Mouse (Mus musculus) bone marrow, adult 2 months (tissue): ENCODE data around the gene Alcam.

Source experiments
- CTCF ChIP-seq: fragments of 200-500 bp; IDR thresholded peaks from 2 replicates; pipeline ENCODE4 v1.5.1; 2011; ENCODE audit warnings: low read length, control low read depth; ENCODE audit not compliant: control insufficient read depth, insufficient read depth
- POLR2A ChIP-seq: fragments of 200-500 bp; IDR thresholded peaks from 2 replicates; pipeline ENCODE4 v1.6.1; 2011; ENCODE audit warnings: low read depth, mild to moderate bottlenecking, control low read depth, low read length, borderline replicate concordance; ENCODE audit not compliant: control insufficient read depth

DNA sequence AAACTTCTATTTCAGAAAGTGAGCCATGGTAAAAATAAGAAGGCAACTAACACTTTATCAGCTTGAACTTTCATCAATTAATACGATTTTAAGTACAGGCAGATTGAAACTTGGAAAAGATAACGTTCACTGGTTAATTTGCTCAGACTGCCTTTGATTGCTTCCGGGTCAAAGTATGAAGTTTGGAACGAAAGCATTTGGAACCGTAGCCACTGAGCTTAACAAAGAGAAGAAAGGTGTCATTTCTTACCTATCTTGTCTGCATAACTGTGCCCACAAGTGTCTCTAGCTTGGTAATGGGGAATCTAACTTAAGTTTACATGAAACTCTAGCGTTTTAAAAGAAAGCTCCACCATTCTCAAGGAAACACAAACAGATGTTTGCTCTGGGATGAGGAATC, 14.9 kb downstream of the Alcam start:
- no peak for TF ChIP-seq CTCF
- no peak for TF ChIP-seq POLR2A
